Mouse (Mus musculus) natural killer cell, adult 2 months (primary cell): ENCODE measurements around the gene Tgm1.
A peak's percentile ranks its signal among the peaks of the same experiment; 100 is the strongest.

Experiments used
- DNase-seq, 2 experiments: peaks; one replicate each; pipeline ENCODE4 v3.0.0; 2022; ENCODE audit warnings: low spot score in 2 of 2

The Tgm1 gene

GRCm38 (mm10) chr14:55713729-55714122 is at the start of gene Tgm1:
Gene Tgm1, minus strand, starts transcription at chr14:55713926.
- no peak for DNase-seq

GRCm38 (mm10) chr14:55763166-55763565 is 49.4 kb upstream of the Tgm1 start:
- DNase-seq: no peak

GRCm38 (mm10) chr14:55762001-55762821 is 48.5 kb upstream of the Tgm1 start:
- no peak for DNase-seq

GRCm38 (mm10) chr14:55761163-55761562 is 47.4 kb upstream of the Tgm1 start, which contains the start of gene Ltb4r2:
Gene Ltb4r2, plus strand, starts transcription at chr14:55761428.
- DNase-seq: no peak

GRCm38 (mm10) chr14:55760156-55760555 is 46.4 kb upstream of the Tgm1 start:
- DNase-seq: peak; percentile 83 to 90

GRCm38 (mm10) chr14:55758363-55758784 is 44.6 kb upstream of the Tgm1 start, which contains the start of gene Cideb:
Gene Cideb, minus strand, starts transcription at chr14:55758458.
- DNase-seq: no peak

- DNase-seq: no peak
These were observed 43.8 kb upstream of the Tgm1 start for GRCm38 (mm10) chr14:55757566-55757965.

- DNase-seq: no peak
These were observed 33.5 kb upstream of the Tgm1 start for GRCm38 (mm10) chr14:55747051-55747847.

GRCm38 (mm10) chr14:55745861-55746237 is 32.1 kb upstream of the Tgm1 start:
- DNase-seq: no peak

- DNase-seq: peak; percentile 78 to 82
These were observed 31.6 kb upstream of the Tgm1 start, which contains the start of the genes Dhrs1 and Nop9 for GRCm38 (mm10) chr14:55745180-55745860. Gene Dhrs1, minus strand, starts transcription at chr14:55745690. Gene Nop9, plus strand, starts transcription at chr14:55745693.

- DNase-seq: peak; percentile 84 to 89
These were observed 30.0 kb upstream of the Tgm1 start for GRCm38 (mm10) chr14:55743711-55744110.

- DNase-seq: no peak
These were observed 23.5 kb upstream of the Tgm1 start for GRCm38 (mm10) chr14:55737086-55737687.

GRCm38 (mm10) chr14:55735758-55736157 is 22.0 kb upstream of the Tgm1 start:
- no peak for DNase-seq

GRCm38 (mm10) chr14:55735334-55735733 is 21.6 kb upstream of the Tgm1 start:
- DNase-seq: no peak

- DNase-seq: no peak
These were observed 21.1 kb upstream of the Tgm1 start for GRCm38 (mm10) chr14:55734869-55735268.

GRCm38 (mm10) chr14:55733889-55734288 is 20.2 kb upstream of the Tgm1 start:
- DNase-seq: no peak

GRCm38 (mm10) chr14:55730531-55731032 is 16.9 kb upstream of the Tgm1 start:
- no peak for DNase-seq

GRCm38 (mm10) chr14:55730116-55730515 is 16.4 kb upstream of the Tgm1 start:
- no peak for DNase-seq

- no peak for DNase-seq
These were observed 14.4 kb upstream of the Tgm1 start for GRCm38 (mm10) chr14:55727889-55728685.

GRCm38 (mm10) chr14:55726261-55726660 is 12.5 kb upstream of the Tgm1 start:
- DNase-seq: no peak
